Mouse (Mus musculus) forebrain, embryonic 10.5 days (tissue): ENCODE measurements around the gene Cyp2c23. TPM values are rescaled to one million over a fixed set of nuclear protein-coding genes. Genes with fewer than 3 reads are reported as not detected.

ENCODE experiments used
- DNase-seq: peaks from one replicate; pipeline ENCODE4 v3.0.0-alpha.2; 2017; ENCODE audit warnings: low spot score; ENCODE audit errors: extremely low spot score
- H3K27ac ChIP-seq: fragments of 300-500 bp; sonication (generic); 2 replicates; pipeline ENCODE4 v1.5.1; 2016; ENCODE audit warnings: mild to moderate bottlenecking
- H3K27me3 ChIP-seq: fragments of 300-500 bp; sonication (generic); 2 replicates; pipeline ENCODE4 v1.6.1; 2016; ENCODE audit warnings: mild to moderate bottlenecking; ENCODE audit not compliant: poor library complexity, severe bottlenecking
- H3K36me3 ChIP-seq: fragments of 300-500 bp; sonication (generic); replicated peaks from 2 replicates; pipeline ENCODE4 v1.6.1; 2016; ENCODE audit warnings: mild to moderate bottlenecking, moderate library complexity
- H3K4me1 ChIP-seq: fragments of 300-500 bp; sonication (generic); 2 replicates; pipeline ENCODE4 v1.6.1; 2016
- H3K4me3 ChIP-seq: fragments of 300-500 bp; sonication (generic); 2 replicates; pipeline ENCODE4 v1.5.1; 2016; ENCODE audit warnings: mild to moderate bottlenecking, moderate library complexity
- H3K9me3 ChIP-seq: fragments of 300-500 bp; sonication (generic); 2 replicates; pipeline ENCODE4 v1.6.1; 2016; ENCODE audit warnings: mild to moderate bottlenecking, moderate library complexity
- WGBS: fragments of 180-500 bp; shearing (Covaris S2); methylation state at CpG from one replicate; pipeline ENCODE4 v1.1.7; 2016; 5-methylcytosine and 5-hydroxymethylcytosine counted together
- polyA plus RNA-seq: library from polyadenylated mRNA; unstranded; fragments of >200 nt; fragmentation: Nextera tagmentation; extraction: Ambion mirVana; gene quantifications from 2 replicates; pipeline ENCODE4 v1.2.1, GENCODE M21; 2016

Cyp2c23 gene
- polyA plus RNA-seq, result not detected in 2 replicates

GRCm38 (mm10) chr19:44028972-44029371 is at the start of gene Cyp2c23:
Gene Cyp2c23 (minus strand): TSS chr19:44029208.
- H3K4me3 ChIP-seq, result no peak within 1 kb of the TSS
- H3K27ac ChIP-seq, result no peak within 1 kb of the TSS
- H3K9me3 ChIP-seq, result no peaks in the 10 kb centered on the region
- WGBS, result 70% methylated on average over 8 of the region's 8 CpGs
- H3K27me3 ChIP-seq, result no peaks in the 10 kb centered on the region
- H3K36me3 ChIP-seq, result no peaks in the 10 kb centered on the region
- peaks cover 4% of the 10 kb centered on the region for H3K4me1 ChIP-seq
- DNase-seq, result no peak

GRCm38 (mm10) chr19:44077024-44077423 is 48.0 kb upstream of the Cyp2c23 start:
- Histone ChIP-seq H3K27ac (no peak overlapping the region), H3K9me3 (no peaks in the 10 kb centered on the region), H3K36me3 (peaks cover 78% of the 10 kb centered on the region), H3K4me3 (no peak overlapping the region), H3K27me3 (no peaks in the 10 kb centered on the region), H3K4me1 (no peaks in the 10 kb centered on the region)
- WGBS, result 87% methylated on average over 4 of the region's 4 CpGs
- no peak for DNase-seq

- Histone ChIP-seq H3K27me3 (no peaks in the 10 kb centered on the region), H3K36me3 (peaks cover 73% of the 10 kb centered on the region), H3K27ac (no peak overlapping the region), H3K4me1 (no peaks in the 10 kb centered on the region), H3K4me3 (no peak overlapping the region), H3K9me3 (no peaks in the 10 kb centered on the region)
- WGBS, result 89% methylated on average over 9 of the region's 9 CpGs
- DNase-seq, result no peak
These were observed 47.4 kb upstream of the Cyp2c23 start for GRCm38 (mm10) chr19:44076457-44076856.

GRCm38 (mm10) chr19:44074986-44075385 is 46.0 kb upstream of the Cyp2c23 start:
- DNase-seq, result no peak
- WGBS, result 90% methylated on average over 11 of the region's 11 CpGs
- H3K9me3 ChIP-seq, result no peaks in the 10 kb centered on the region
- H3K27me3 ChIP-seq, result no peaks in the 10 kb centered on the region
- peaks cover 67% of the 10 kb centered on the region for H3K36me3 ChIP-seq
- no peak overlapping the region for H3K27ac ChIP-seq
- H3K4me3 ChIP-seq, result no peak overlapping the region
- H3K4me1 ChIP-seq, result peaks cover 8% of the 10 kb centered on the region

- Histone ChIP-seq H3K4me3 (no peak overlapping the region), H3K4me1 (peaks cover 27% of the 10 kb centered on the region), H3K27me3 (no peaks in the 10 kb centered on the region), H3K36me3 (peaks cover 30% of the 10 kb centered on the region), H3K9me3 (no peaks in the 10 kb centered on the region), H3K27ac (no peak overlapping the region)
- DNase-seq, result no peak
- WGBS, result 66% methylated on average over 5 of the region's 5 CpGs
These were observed 42.2 kb upstream of the Cyp2c23 start for GRCm38 (mm10) chr19:44071166-44071565.

- Histone ChIP-seq H3K4me3 (peak overlapping the region; percentile 79), H3K4me1 (peaks cover 27% of the 10 kb centered on the region), H3K27ac (peak overlapping the region; percentile 87), H3K36me3 (peaks cover 18% of the 10 kb centered on the region), H3K27me3 (no peaks in the 10 kb centered on the region), H3K9me3 (no peaks in the 10 kb centered on the region)
- DNase-seq, result no peak
- 9% methylated on average over 4 of the region's 4 CpGs for WGBS
These were observed 40.9 kb upstream of the Cyp2c23 start for GRCm38 (mm10) chr19:44069914-44070232.

GRCm38 (mm10) chr19:44069121-44069913 is 40.3 kb upstream of the Cyp2c23 start, which contains the start of gene Erlin1:
Gene Erlin1 (minus strand): TSS chr19:44069785.
- no peaks in the 10 kb centered on the region for H3K27me3 ChIP-seq
- H3K9me3 ChIP-seq, result no peaks in the 10 kb centered on the region
- peak; percentile 84 for DNase-seq
- H3K4me1 ChIP-seq, result peaks cover 27% of the 10 kb centered on the region
- H3K27ac ChIP-seq, result peak within 1 kb of the TSS; percentile 87
- H3K36me3 ChIP-seq, result peaks cover 15% of the 10 kb centered on the region
- under 1% methylated on average over 75 of the region's 75 CpGs for WGBS
- peak within 1 kb of the TSS; percentile 79 for H3K4me3 ChIP-seq

GRCm38 (mm10) chr19:44068232-44068631 is 39.2 kb upstream of the Cyp2c23 start:
- WGBS, result 90% methylated on average over 4 of the region's 4 CpGs
- Histone ChIP-seq H3K36me3 (peaks cover 13% of the 10 kb centered on the region), H3K27me3 (no peaks in the 10 kb centered on the region), H3K4me1 (peaks cover 27% of the 10 kb centered on the region), H3K4me3 (peak overlapping the region; percentile 79), H3K27ac (no peak overlapping the region), H3K9me3 (no peaks in the 10 kb centered on the region)
- no peak for DNase-seq

GRCm38 (mm10) chr19:44067323-44068049 is 38.5 kb upstream of the Cyp2c23 start:
- Histone ChIP-seq H3K36me3 (peaks cover 12% of the 10 kb centered on the region), H3K4me1 (peaks cover 27% of the 10 kb centered on the region), H3K27ac (no peak overlapping the region), H3K4me3 (no peak overlapping the region), H3K9me3 (no peaks in the 10 kb centered on the region), H3K27me3 (no peaks in the 10 kb centered on the region)
- 87% methylated on average over 9 of the region's 9 CpGs for WGBS
- DNase-seq, result no peak

GRCm38 (mm10) chr19:44064734-44065133 is 35.7 kb upstream of the Cyp2c23 start:
- no peak overlapping the region for H3K27ac ChIP-seq

GRCm38 (mm10) chr19:44063773-44064172 is 34.8 kb upstream of the Cyp2c23 start:
- peaks cover 7% of the 10 kb centered on the region for H3K4me1 ChIP-seq

More at GRCm38 (mm10) chr19:44064734-44065133, 35.7 kb upstream of the Cyp2c23 start:
- Histone ChIP-seq H3K9me3 (no peaks in the 10 kb centered on the region), H3K27me3 (no peaks in the 10 kb centered on the region), H3K4me1 (peaks cover 17% of the 10 kb centered on the region), H3K4me3 (no peak overlapping the region), H3K36me3 (peaks cover 29% of the 10 kb centered on the region)
- DNase-seq, result no peak
- WGBS, result 94% methylated on average over 2 of the region's 2 CpGs

GRCm38 (mm10) chr19:44060226-44060625 is 31.2 kb upstream of the Cyp2c23 start:
- H3K27me3 ChIP-seq, result no peaks in the 10 kb centered on the region
- WGBS, result 87% methylated on average over 3 of the region's 3 CpGs
- DNase-seq, result no peak
- H3K9me3 ChIP-seq, result no peaks in the 10 kb centered on the region
- H3K27ac ChIP-seq, result no peak overlapping the region
- peaks cover 62% of the 10 kb centered on the region for H3K36me3 ChIP-seq
- no peak overlapping the region for H3K4me3 ChIP-seq
- H3K4me1 ChIP-seq, result no peaks in the 10 kb centered on the region

More at GRCm38 (mm10) chr19:44063773-44064172, 34.8 kb upstream of the Cyp2c23 start:
- H3K27me3 ChIP-seq, result no peaks in the 10 kb centered on the region
- H3K36me3 ChIP-seq, result peaks cover 33% of the 10 kb centered on the region
- WGBS, result 94% methylated on average over 7 of the region's 7 CpGs
- no peak overlapping the region for H3K27ac ChIP-seq
- H3K9me3 ChIP-seq, result no peaks in the 10 kb centered on the region
- no peak for DNase-seq
- H3K4me3 ChIP-seq, result no peak overlapping the region
